Mouse (Mus musculus) liver, embryonic 16.5 days (tissue): Measurements from ENCODE around the gene Rpusd3. TPM values are rescaled to one million over a fixed set of nuclear protein-coding genes. Genes with fewer than 3 reads are reported as not detected.

Experiments used
- ATAC-seq: fragments of 200-750 bp; cut with Nextera tagmentation; 2 replicates; pipeline ENCODE4 v1.8.0; 2017; ENCODE audit warnings: low read depth, mild to moderate bottlenecking, moderate number of reproducible peaks, moderate library complexity
- H3K27ac ChIP-seq: fragments of 300-500 bp; sonication (generic); 2 replicates; pipeline ENCODE4 v1.5.1; 2014; ENCODE audit warnings: mild to moderate bottlenecking, low read length
- H3K27me3 ChIP-seq: fragments of 300-500 bp; sonication (generic); 2 replicates; pipeline ENCODE4 v1.6.1; 2014; ENCODE audit warnings: low read depth, low read length, mixed read lengths; ENCODE audit not compliant: control insufficient read depth, insufficient read depth
- H3K36me3 ChIP-seq: fragments of 300-500 bp; sonication (generic); 2 replicates; pipeline ENCODE4 v1.6.1; 2014; ENCODE audit warnings: mild to moderate bottlenecking; ENCODE audit not compliant: control insufficient read depth, insufficient read depth
- H3K4me1 ChIP-seq: fragments of 300-500 bp; sonication (generic); 2 replicates; pipeline ENCODE4 v1.6.1; 2014; ENCODE audit warnings: low read depth, low read length, mixed read lengths; ENCODE audit not compliant: control insufficient read depth
- H3K4me2 ChIP-seq: fragments of 300-500 bp; sonication (generic); 2 replicates; pipeline ENCODE4 v1.6.1; 2014; ENCODE audit warnings: low read depth, low read length, mixed read lengths
- H3K4me3 ChIP-seq: fragments of 300-500 bp; sonication (generic); 2 replicates; pipeline ENCODE4 v1.5.1; 2014; ENCODE audit warnings: low read depth, mild to moderate bottlenecking, low read length
- H3K9ac ChIP-seq: fragments of 300-500 bp; sonication (generic); 2 replicates; pipeline ENCODE4 v1.6.1; 2014; ENCODE audit warnings: low read depth, low read length
- H3K9me3 ChIP-seq: fragments of 300-500 bp; sonication (generic); replicated peaks from 2 replicates; pipeline ENCODE4 v1.6.1; 2016; ENCODE audit warnings: low read length; ENCODE audit not compliant: control insufficient read depth
- WGBS: fragments of 180-500 bp; shearing (Covaris S2); extraction: QIAGEN DNeasy Blood & Tissue Kit; methylation state at CpG from one replicate; pipeline ENCODE4 v1.1.7; 2014; ENCODE audit not compliant: insufficient replicate concordance; 5-methylcytosine and 5-hydroxymethylcytosine counted together
- microRNA-seq: library from miRNA; unstranded; fragments of <30 nt; microRNA quantifications from one replicate; pipeline ENCODE4, GENCODE M21; 2016
- polyA plus RNA-seq: library from polyadenylated mRNA; unstranded; fragments of >200 nt; fragmentation: Nextera tagmentation; extraction: Ambion mirVana; gene quantifications from 2 replicates; pipeline ENCODE4 v1.2.1, GENCODE M21; 2015

Gene Rpusd3
- polyA plus RNA-seq, 1 experiment from 2014 or later: 11.8 TPM

GRCm38 (mm10) chr6:113368577-113368976 is 50.6 kb downstream of the Rpusd3 start:
- H3K4me2 ChIP-seq: no peak overlapping the region
- no peak for ATAC-seq
- H3K9me3 ChIP-seq: no peaks in the 10 kb centered on the region
- 75% methylated on average over 5 of the region's 5 CpGs for WGBS
- H3K27ac ChIP-seq: no peak overlapping the region
- no peaks in the 10 kb centered on the region for H3K27me3 ChIP-seq
- peaks cover 5% of the 10 kb centered on the region for H3K4me1 ChIP-seq
- no peak overlapping the region for H3K4me3 ChIP-seq
- no peak overlapping the region for H3K9ac ChIP-seq
- peaks cover 11% of the 10 kb centered on the region for H3K36me3 ChIP-seq

- 80% methylated on average over 7 of the region's 7 CpGs for WGBS
- Histone ChIP-seq H3K36me3 (peaks cover 11% of the 10 kb centered on the region), H3K9ac (no peak overlapping the region), H3K9me3 (no peaks in the 10 kb centered on the region), H3K4me3 (no peak overlapping the region), H3K27me3 (no peaks in the 10 kb centered on the region), H3K27ac (no peak overlapping the region), H3K4me2 (no peak overlapping the region), H3K4me1 (peaks cover 1% of the 10 kb centered on the region)
- ATAC-seq: no peak
Measured at GRCm38 (mm10) chr6:113368124-113368523, 51.0 kb downstream of the Rpusd3 start.

- H3K9me3 ChIP-seq: no peaks in the 10 kb centered on the region
- WGBS: 87% methylated on average over 1 of the region's 1 CpGs
- no peak overlapping the region for H3K4me2 ChIP-seq
- H3K9ac ChIP-seq: no peak overlapping the region
- no peak overlapping the region for H3K27ac ChIP-seq
- no peak overlapping the region for H3K4me3 ChIP-seq
- no peaks in the 10 kb centered on the region; the same call in 1 of the 2 replicates for H3K4me1 ChIP-seq
- no peak for ATAC-seq
- H3K27me3 ChIP-seq: no peaks in the 10 kb centered on the region
- peaks cover 11% of the 10 kb centered on the region for H3K36me3 ChIP-seq
Measured at GRCm38 (mm10) chr6:113367574-113367973, 51.6 kb downstream of the Rpusd3 start.

- no peak overlapping the region for H3K27ac ChIP-seq
- ATAC-seq: no peak
- H3K9ac ChIP-seq: no peak overlapping the region
- no peaks in the 10 kb centered on the region for H3K27me3 ChIP-seq
- H3K4me2 ChIP-seq: no peak overlapping the region
- peaks cover 10% of the 10 kb centered on the region for H3K36me3 ChIP-seq
- H3K9me3 ChIP-seq: no peaks in the 10 kb centered on the region
- 74% methylated on average over 6 of the region's 6 CpGs for WGBS
- no peak overlapping the region for H3K4me3 ChIP-seq
- H3K4me1 ChIP-seq: no peaks in the 10 kb centered on the region
Measured at GRCm38 (mm10) chr6:113366639-113367038, 52.5 kb downstream of the Rpusd3 start.

Small RNAs within 50 kb of the gene (microRNA-seq; reads per million reads assigned to microRNA genes)
- not detected for gene Gm24387

Other genes starting within 250 kb of the Rpusd3 start
- 0.11 TPM in 2 replicates for gene Lhfpl4, start 224.0 kb downstream of the Rpusd3 start, polyA plus RNA-seq
- gene Mtmr14, start 181.5 kb downstream of the Rpusd3 start, polyA plus RNA-seq: 16.4 and 16.8 TPM in 2 replicates
- gene Cpne9, start 137.0 kb downstream of the Rpusd3 start, polyA plus RNA-seq: 0.02 TPM in 1 of 2 replicates, not detected in the other
- 7.5 and 7.7 TPM in 2 replicates for gene Brpf1, start 112.2 kb downstream of the Rpusd3 start, polyA plus RNA-seq
- gene Ogg1, start 92.4 kb downstream of the Rpusd3 start, polyA plus RNA-seq: 4.4 and 5.0 TPM in 2 replicates
- gene Camk1, start 75.4 kb downstream of the Rpusd3 start, polyA plus RNA-seq: 17.0 and 19.7 TPM in 2 replicates
- 16.5 and 17.2 TPM in 2 replicates for gene Tada3, start 41.5 kb downstream of the Rpusd3 start, polyA plus RNA-seq
- gene Arpc4, start 41.2 kb downstream of the Rpusd3 start, polyA plus RNA-seq: 178 and 179 TPM in 2 replicates
- 0.90 and 1.3 TPM in 2 replicates for gene Ttll3, start 30.1 kb downstream of the Rpusd3 start, polyA plus RNA-seq
- 0.14 and 0.40 TPM in 2 replicates for gene Cidec, start 16.4 kb upstream of the Rpusd3 start, polyA plus RNA-seq
- 30.1 and 30.9 TPM in 2 replicates for gene Jagn1, start 23.2 kb upstream of the Rpusd3 start, polyA plus RNA-seq
- 0.19 and 0.33 TPM in 2 replicates for gene Il17re, start 39.1 kb upstream of the Rpusd3 start, polyA plus RNA-seq
- 9.5 and 11.9 TPM in 2 replicates for gene Il17rc, start 52.1 kb upstream of the Rpusd3 start, polyA plus RNA-seq
- gene Creld1, start 64.0 kb upstream of the Rpusd3 start, polyA plus RNA-seq: 6.9 and 7.3 TPM in 2 replicates
- gene Prrt3, start 82.6 kb upstream of the Rpusd3 start, polyA plus RNA-seq: 0.05 TPM in 1 of 2 replicates, not detected in the other
- gene Emc3, start 112.3 kb upstream of the Rpusd3 start, polyA plus RNA-seq: 40.6 and 42.0 TPM in 2 replicates
- gene Fancd2, start 112.3 kb upstream of the Rpusd3 start, polyA plus RNA-seq: 6.8 and 7.3 TPM in 2 replicates
- gene Fancd2os, start 181.4 kb upstream of the Rpusd3 start, polyA plus RNA-seq: not detected in 2 replicates
- gene Brk1, start 185.4 kb upstream of the Rpusd3 start, polyA plus RNA-seq: 77.9 and 78.0 TPM in 2 replicates
- 9.0 and 9.1 TPM in 2 replicates for gene Vhl, start 204.6 kb upstream of the Rpusd3 start, polyA plus RNA-seq
- gene Irak2, start 219.1 kb upstream of the Rpusd3 start, polyA plus RNA-seq: 12.4 and 13.2 TPM in 2 replicates